Mouse (Mus musculus): ENCODE data around the gene Napa. TPM values are rescaled to one million over a fixed set of nuclear protein-coding genes. Genes with fewer than 3 reads are reported as not detected.

The Napa gene
- total RNA-seq, 2 experiments from 2014 or later = 309 to 325 TPM

DNA sequence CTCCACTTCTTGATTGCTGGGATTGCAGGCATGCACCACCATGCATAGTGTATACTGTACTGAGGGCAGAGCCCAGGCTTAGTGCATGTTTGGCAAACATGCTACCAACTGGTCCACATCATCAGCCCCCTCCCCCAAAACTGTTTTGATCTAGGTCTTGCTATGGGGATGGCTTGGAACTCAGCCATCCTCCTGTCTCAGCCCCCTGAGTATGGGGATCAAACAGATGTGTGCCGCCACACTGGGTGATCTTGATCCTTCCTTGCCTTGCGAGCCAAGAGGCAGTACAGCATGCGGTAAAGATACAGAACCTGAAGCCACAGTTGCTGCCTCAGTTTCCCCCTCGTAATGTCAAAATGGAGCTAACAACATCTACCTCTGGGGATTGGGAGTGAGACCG, 30.6 kb downstream of the Napa start:
- Histone ChIP-seq H3K27ac (peak overlapping the region; percentile 99), H3K4me3 (peak overlapping the region; percentile 84; the same call in 1 of the 2 replicates)
- no peak for TF ChIP-seq CTCF (conservative IDR thresholded peaks at IDR 0.05)
- DNase-seq (ENCODE audit: low spot score in 2 of 2) = no peak

DNA sequence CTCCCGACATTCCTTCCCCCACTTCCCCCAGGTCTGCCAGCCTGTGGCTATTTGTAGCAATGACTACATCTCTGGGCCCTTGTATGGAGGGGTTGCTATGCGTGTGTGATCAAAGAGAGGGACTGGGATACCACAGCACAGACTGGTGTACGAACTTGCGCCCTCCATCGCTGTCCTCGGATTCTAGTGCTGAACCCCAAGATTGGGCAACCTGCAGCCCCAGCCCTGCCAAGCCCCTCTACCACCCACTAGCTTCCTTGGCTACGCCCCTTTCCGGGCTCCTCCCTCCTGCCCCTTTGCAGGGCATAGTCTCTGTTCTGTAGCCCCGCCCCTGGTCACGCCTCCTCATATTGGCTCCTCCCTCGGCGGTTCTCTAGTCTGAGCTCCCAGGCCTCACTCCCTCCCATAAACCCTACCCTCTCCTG, 31.2 kb downstream of the Napa start, which contains the start of gene Slc8a2:
Gene Slc8a2 (plus strand): TSS at position 406 of the 425 bp plus-strand sequence.
- TF ChIP-seq CTCF (conservative IDR thresholded peaks at IDR 0.05) = no peak
- peak within 1 kb of the TSS; percentile 84 for H3K4me3 ChIP-seq
- H3K27ac ChIP-seq = peak within 1 kb of the TSS; percentile 99
- DNase-seq (ENCODE audit: low spot score in 2 of 2) = peak; percentile 88 to 93

DNA sequence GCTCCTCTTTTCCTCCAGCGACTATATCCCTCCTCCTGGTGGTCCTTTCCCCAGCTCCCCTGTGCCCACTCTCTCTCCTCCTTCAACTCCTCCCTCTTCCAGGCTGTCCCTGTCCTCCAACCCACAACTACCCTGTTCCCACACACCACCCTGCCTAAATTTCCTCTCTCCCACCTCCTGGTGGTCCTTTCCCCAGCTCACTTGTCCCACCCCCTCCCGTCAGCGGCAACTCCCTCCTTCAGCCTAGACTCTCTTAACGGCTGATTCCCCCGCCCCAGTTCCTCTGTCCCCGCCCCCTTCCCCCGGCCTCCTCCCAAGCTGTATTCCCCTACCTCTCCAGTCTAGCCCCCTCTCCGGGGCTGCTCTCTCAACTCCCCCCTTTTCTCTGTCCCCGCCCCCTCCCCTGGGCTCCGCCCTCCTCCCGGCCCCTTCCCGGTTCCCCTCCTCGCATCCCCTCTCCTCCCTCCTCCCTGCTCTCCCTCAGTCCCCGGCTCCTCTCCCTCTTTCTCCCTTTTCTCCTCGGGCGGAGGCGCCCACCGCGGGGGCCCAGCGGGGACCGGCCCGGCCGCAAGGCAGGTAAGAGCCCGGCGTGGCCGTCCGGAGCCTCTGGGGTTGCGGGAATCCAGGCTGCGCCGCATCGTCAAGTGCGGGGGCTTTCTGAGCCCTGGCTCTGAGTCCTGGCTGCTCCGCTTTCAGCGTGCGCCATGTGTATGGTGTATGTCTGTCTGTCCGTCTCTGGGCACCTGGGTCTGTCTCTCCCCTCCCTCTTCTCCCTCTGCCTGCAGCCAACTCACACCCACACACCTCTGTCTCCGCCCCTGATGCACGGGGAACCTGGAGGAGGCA, 31.8 kb downstream of the Napa start:
- DNase-seq (ENCODE audit: low spot score in 2 of 2) = peak; percentile 65 to 67
- H3K27ac ChIP-seq = peak overlapping the region; percentile 99
- TF ChIP-seq CTCF (conservative IDR thresholded peaks at IDR 0.05) = no peak; the same call in 1 of the 2 replicates
- H3K4me3 ChIP-seq = peak overlapping the region; percentile 84

DNA sequence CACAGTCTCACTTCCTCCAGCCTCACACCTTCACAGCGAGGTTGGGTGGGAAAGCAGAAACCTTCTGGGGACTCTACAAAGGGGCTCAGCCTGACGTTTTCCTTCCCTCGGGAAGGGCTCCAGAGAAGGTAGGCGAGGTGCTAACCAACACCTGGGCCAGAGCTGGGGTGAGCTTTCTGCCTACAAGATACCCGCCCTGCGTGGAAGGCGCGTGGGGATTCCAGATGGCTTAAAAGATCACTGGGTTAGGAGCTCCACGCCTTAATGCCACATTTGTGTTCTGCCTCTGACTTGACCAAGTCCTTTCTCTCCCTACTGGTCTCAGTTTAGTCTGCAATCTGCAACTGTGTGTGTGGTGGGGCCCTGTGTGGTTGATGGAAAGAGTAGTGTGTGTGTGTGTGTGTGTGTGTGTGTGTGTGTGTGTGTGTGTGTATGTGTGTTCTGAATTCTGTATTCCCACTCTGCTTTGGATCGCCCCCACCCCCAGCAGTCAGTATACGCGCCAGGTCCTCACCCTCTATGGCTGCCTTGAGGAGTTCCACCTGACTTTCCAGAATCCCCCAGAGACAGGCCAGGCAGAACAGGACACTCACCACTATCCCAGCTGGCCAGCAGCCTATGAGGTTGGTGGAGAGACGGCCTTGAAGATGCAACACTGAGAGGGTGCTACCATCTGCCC, 32.8 kb downstream of the Napa start:
- DNase-seq (ENCODE audit: low spot score in 2 of 2) = no peak
- Histone ChIP-seq H3K4me3 (peak overlapping the region; percentile 84), H3K27ac (peak overlapping the region; percentile 99)
- TF ChIP-seq CTCF (conservative IDR thresholded peaks at IDR 0.05) = no peak

DNA sequence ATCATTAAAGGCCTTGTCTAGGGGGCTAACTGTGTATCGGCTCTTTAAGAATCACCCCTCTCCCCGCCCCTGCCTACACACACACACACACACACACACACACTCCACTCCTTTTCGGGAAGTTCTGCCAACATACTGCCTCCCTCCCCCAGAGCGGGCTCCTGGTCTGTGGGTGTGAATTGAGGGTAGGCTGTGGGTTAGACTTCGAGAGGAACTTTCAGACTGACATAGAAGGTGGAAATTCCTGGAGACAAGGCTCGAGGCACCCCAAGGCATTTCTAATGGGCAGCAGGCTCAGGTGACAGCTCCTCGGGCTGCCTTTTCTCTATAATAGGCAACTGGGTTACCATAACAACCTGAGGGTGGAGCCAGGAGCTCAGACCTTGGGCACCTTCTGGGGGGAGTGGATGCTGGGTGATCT, 33.9 kb downstream of the Napa start:
- no peak for TF ChIP-seq CTCF (conservative IDR thresholded peaks at IDR 0.05)
- H3K27ac ChIP-seq = peak overlapping the region; percentile 91
- H3K4me3 ChIP-seq = peak overlapping the region; percentile 52
- DNase-seq (ENCODE audit: low spot score in 2 of 2) = peak in 1 of 2 experiments; percentile 58

DNA sequence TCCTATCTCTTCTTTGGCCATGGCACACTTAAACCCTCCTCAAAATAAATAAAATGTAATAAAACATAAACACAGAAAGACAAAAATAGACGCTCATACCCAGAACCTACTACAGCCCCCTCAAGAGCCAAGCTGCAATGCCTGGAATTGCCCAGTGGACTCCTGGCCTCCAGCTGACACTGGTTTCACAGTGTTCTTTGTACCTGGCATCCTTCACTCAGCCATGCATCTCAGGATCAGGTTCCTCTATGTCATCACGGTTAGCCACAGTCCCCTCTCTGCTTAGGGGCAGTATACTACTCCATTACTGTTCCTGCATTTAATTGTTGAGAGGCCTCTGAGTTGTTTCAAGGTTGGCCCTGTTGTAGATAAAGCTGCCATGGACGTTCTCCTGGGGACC, 34.7 kb downstream of the Napa start:
- H3K27ac ChIP-seq = peak overlapping the region; percentile 91
- H3K4me3 ChIP-seq = peak overlapping the region; percentile 52
- no peak for TF ChIP-seq CTCF (conservative IDR thresholded peaks at IDR 0.05)
- no peak for DNase-seq (ENCODE audit: low spot score in 2 of 2)

DNA sequence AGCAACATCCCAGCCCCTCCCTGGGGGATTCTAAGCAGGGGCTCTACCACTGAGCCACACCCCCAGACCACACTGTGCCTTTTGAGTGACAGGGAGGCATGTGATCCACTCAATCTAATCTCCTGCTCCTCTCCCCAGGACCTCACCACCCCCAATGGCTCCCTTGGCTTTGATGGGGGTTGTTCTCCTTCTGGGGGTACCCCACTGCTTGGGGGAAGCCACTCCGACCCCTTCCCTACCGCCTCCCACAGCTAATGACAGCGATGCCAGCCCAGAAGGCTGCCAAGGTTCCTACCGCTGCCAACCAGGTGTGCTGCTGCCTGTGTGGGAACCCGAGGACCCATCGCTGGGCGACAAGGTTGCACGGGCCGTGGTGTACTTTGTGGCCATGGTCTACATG, 35.4 kb downstream of the Napa start:
- TF ChIP-seq CTCF (conservative IDR thresholded peaks at IDR 0.05) = no peak
- Histone ChIP-seq H3K27ac (peak overlapping the region; percentile 91), H3K4me3 (peak overlapping the region; percentile 52)
- DNase-seq (ENCODE audit: low spot score in 2 of 2) = no peak

DNA sequence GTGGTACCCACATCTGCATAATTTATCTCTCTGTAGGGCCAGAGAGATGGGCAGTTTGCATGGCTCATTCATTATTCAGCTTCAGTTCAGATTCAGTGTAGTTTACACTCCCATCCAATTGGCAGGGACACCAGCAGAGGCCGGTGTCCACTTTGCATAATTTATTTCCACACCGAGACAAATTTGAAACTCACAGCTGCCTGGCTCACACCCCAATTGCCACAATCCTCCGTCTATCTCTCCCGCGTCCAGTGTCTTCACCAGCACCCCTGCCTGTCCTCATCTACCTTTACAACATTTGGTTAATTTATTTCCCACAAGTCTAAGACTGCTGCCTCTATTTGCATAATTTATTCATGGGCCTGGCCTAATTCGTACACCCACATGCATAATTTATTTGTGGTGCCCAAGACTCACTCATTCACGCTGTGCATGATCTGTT, 36.7 kb downstream of the Napa start:
- TF ChIP-seq CTCF (conservative IDR thresholded peaks at IDR 0.05) = 0 out of 2 replicates have a peak, but pooled peaks have one; percentile 5
- H3K27ac ChIP-seq = peak overlapping the region; percentile 91; the same call in 1 of the 2 replicates
- H3K4me3 ChIP-seq = peak overlapping the region; percentile 52

DNA sequence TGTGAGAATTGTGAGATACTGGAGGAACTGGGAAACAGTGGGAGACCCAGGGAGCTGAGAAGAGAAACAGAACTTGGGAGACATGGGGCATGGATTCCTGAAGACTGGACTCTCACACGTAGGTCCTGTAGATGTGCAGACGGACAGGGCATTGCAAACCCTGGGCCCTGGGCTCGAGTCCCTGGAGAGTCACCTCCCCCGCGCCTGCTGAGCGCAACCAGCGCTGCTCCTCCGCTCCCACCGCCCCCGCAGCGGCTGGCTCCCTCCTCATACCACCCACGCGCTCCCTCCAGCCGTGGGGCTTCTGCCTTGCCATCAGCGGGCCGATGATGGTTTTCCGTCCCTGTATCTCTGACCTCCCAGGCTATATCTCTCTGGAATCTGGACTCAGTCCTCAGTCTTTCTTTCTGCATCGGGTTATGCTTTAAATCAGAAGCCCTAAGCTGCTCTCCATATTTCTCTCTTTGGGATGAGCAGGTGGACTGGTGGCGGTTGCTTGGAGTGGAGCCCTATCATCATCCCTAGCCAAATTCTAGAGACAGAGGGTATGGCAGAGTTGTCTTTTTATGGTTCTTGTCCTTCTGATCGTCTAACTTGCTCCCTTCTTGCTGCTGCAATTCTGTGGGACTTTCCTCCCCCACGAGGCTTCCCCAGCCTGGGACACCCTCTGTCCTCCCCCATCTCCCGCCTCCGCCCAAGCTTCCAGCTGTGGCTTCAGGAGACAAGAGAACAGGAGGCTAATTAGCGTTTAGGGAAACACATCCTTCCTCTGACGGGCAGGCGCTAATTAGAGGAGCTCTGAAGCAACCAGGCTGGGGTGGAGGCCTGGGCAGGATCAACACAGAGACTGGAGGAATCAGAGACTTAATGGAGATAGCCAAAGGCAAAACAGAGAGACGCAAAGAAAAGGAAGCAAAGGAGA, 48.5 kb downstream of the Napa start:
- no peak for TF ChIP-seq CTCF (conservative IDR thresholded peaks at IDR 0.05)

More for the DNA sequence above, 36.7 kb downstream of the Napa start:
- DNase-seq (ENCODE audit: low spot score in 2 of 2) = no peak

DNA sequence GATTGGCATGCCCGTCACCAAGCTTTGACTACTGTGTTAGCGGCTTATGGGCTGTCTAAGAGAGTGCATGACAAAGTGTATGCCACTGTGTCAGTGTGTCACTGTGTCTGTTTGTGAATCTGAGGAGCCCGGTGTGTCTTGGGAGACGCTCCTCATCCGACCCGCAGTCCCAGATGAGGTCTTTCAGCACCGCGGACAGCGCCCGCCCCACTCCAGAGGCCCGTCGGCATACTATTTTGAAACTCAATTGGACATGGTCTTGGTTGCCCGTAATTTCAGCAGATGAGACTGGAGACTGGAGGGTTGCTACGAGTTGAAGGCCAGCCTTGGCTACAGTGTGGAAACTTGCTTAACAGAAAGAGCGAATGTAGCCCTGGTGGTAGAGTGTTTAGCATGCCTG, 49.4 kb downstream of the Napa start:
- 0 out of 2 replicates have a peak, but pooled peaks have one; percentile 4 for TF ChIP-seq CTCF (conservative IDR thresholded peaks at IDR 0.05)
- Histone ChIP-seq H3K27ac (peak overlapping the region; percentile 90), H3K4me3 (peak overlapping the region; percentile 3; the same call in 1 of the 2 replicates)
- no peak for DNase-seq (ENCODE audit: low spot score in 2 of 2)

More for the DNA sequence above, 48.5 kb downstream of the Napa start:
- H3K4me3 ChIP-seq = peak overlapping the region; percentile 32
- H3K27ac ChIP-seq = peak overlapping the region; percentile 90
- DNase-seq (ENCODE audit: low spot score in 2 of 2) = peak; percentile 63 to 74

DNA sequence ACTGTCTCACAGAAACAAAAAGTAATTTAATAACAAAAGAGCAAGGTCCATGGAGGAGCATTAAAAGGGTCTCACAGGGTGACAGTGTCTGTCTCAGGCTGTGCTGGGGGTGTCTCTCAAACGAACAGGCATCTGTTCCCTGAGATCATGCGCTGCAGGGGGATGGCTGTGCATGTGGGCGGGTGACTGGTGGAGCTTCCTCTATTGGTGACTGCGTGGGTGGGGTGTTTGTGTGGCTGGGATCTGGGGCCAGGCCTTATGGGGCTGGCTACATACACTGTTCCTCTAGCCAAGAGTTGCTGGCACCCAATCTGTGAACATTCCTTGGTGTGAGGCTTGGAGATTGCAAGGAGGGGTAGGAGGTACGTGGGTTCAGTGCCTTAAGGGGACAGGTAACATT, 51.0 kb downstream of the Napa start:
- DNase-seq (ENCODE audit: low spot score in 2 of 2) = peak; percentile 82 to 92
- Histone ChIP-seq H3K27ac (peak overlapping the region; percentile 90), H3K4me3 (no peak overlapping the region)
- no peak for TF ChIP-seq CTCF (conservative IDR thresholded peaks at IDR 0.05)

Data from layer of hippocampus, adult 2 months (tissue).